Mouse (Mus musculus): ENCODE results near the gene Slc29a1.

Gene Slc29a1

GRCm38 (mm10) chr17:45567162-45567601, 32.2 kb downstream of the Slc29a1 start:
- no peak for DNase-seq

- DNase-seq, result no peak
Measured at GRCm38 (mm10) chr17:45566360-45567161, 32.8 kb downstream of the Slc29a1 start.

- no peak for DNase-seq
Measured at GRCm38 (mm10) chr17:45566031-45566359, 33.4 kb downstream of the Slc29a1 start.

GRCm38 (mm10) chr17:45565103-45565502, 34.3 kb downstream of the Slc29a1 start:
- no peak for DNase-seq

GRCm38 (mm10) chr17:45564531-45565084, 34.8 kb downstream of the Slc29a1 start:
- DNase-seq, result peak; percentile 39

GRCm38 (mm10) chr17:45563655-45564530, 35.5 kb downstream of the Slc29a1 start, which contains the start of gene Slc35b2:
Gene Slc35b2, plus strand, starts transcription at chr17:45563874.
- peak; percentile 94 for DNase-seq

- no peak for DNase-seq
Measured at GRCm38 (mm10) chr17:45563216-45563615, 36.2 kb downstream of the Slc29a1 start.

GRCm38 (mm10) chr17:45559732-45560525, 39.5 kb downstream of the Slc29a1 start:
- DNase-seq, result no peak

- peak; percentile 66 for DNase-seq
Measured at GRCm38 (mm10) chr17:45557998-45558862, 41.2 kb downstream of the Slc29a1 start.

- peak; percentile 70 for DNase-seq
Measured at GRCm38 (mm10) chr17:45557246-45557824, 42.1 kb downstream of the Slc29a1 start.

- peak; percentile 48 for DNase-seq
Measured at GRCm38 (mm10) chr17:45556514-45557245, 42.7 kb downstream of the Slc29a1 start.

GRCm38 (mm10) chr17:45556107-45556489, 43.3 kb downstream of the Slc29a1 start:
- no peak for DNase-seq

GRCm38 (mm10) chr17:45555452-45556106, 43.8 kb downstream of the Slc29a1 start, which contains the start of gene Nfkbie:
Gene Nfkbie, plus strand, starts transcription at chr17:45555703.
- peak; percentile 100 for DNase-seq

GRCm38 (mm10) chr17:45554420-45554819, 45.0 kb downstream of the Slc29a1 start:
- DNase-seq, result no peak

- no peak for DNase-seq
Measured at GRCm38 (mm10) chr17:45553065-45553464, 46.3 kb downstream of the Slc29a1 start.

GRCm38 (mm10) chr17:45551816-45552451, 47.5 kb downstream of the Slc29a1 start:
- peak; percentile 90 for DNase-seq

- no peak for DNase-seq
Measured at GRCm38 (mm10) chr17:45551249-45551796, 48.1 kb downstream of the Slc29a1 start.

GRCm38 (mm10) chr17:45550253-45550652, 49.2 kb downstream of the Slc29a1 start:
- DNase-seq, result no peak

GRCm38 (mm10) chr17:45549617-45550181, 49.7 kb downstream of the Slc29a1 start, which contains the start of gene Tmem151b:
Gene Tmem151b, minus strand, starts transcription at chr17:45549677.
- DNase-seq, result peak; percentile 83
